Mouse (Mus musculus) ES-Bruce4 (cell line): ENCODE measurements around the gene D6Wsu163e. TPM values are rescaled to one million over a fixed set of nuclear protein-coding genes. Genes with fewer than 3 reads are reported as not detected.

Experiments
- H3K27ac ChIP-seq: 2 replicates; pipeline ENCODE4 v1.5.1; 2012; ENCODE audit warnings: low read length, inconsistent platforms; ENCODE audit not compliant: insufficient read depth
- H3K27me3 ChIP-seq: 2 replicates; pipeline ENCODE4 v1.6.1; 2012; ENCODE audit warnings: mild to moderate bottlenecking, low read length, inconsistent platforms; ENCODE audit not compliant: control insufficient read depth, poor library complexity, insufficient read depth, severe bottlenecking
- H3K36me3 ChIP-seq: 2 replicates; pipeline ENCODE4 v1.6.1; 2012; ENCODE audit warnings: inconsistent platforms, mild to moderate bottlenecking, low read length, moderate library complexity; ENCODE audit not compliant: control insufficient read depth, poor library complexity, insufficient read depth, severe bottlenecking
- H3K4me1 ChIP-seq: one replicate; pipeline ENCODE4 v1.8.1; 2011; ENCODE audit warnings: low read length; ENCODE audit not compliant: control insufficient read depth, insufficient read depth
- H3K4me3 ChIP-seq: 2 replicates; pipeline ENCODE4 v1.5.1; 2011; ENCODE audit warnings: low read depth, mild to moderate bottlenecking, low read length
- H3K9ac ChIP-seq: 2 replicates; pipeline ENCODE4 v1.6.1; 2012; ENCODE audit warnings: low read depth, mild to moderate bottlenecking, inconsistent platforms; ENCODE audit not compliant: poor library complexity, severe bottlenecking
- H3K9me3 ChIP-seq: replicated peaks from 2 replicates; pipeline ENCODE4 v1.6.1; 2012; ENCODE audit warnings: mild to moderate bottlenecking, low read length, inconsistent platforms; ENCODE audit not compliant: control insufficient read depth, poor library complexity, insufficient read depth, severe bottlenecking
- CTCF ChIP-seq: IDR thresholded peaks from one replicate; pipeline ENCODE4 v1.8.1; 2011; ENCODE audit warnings: low read depth, low read length
- EP300 ChIP-seq: IDR thresholded peaks from 2 replicates; pipeline ENCODE4 v1.6.1; 2011; ENCODE audit warnings: low read depth, low read length; ENCODE audit not compliant: insufficient read depth
- POLR2A ChIP-seq: IDR thresholded peaks from one replicate; pipeline ENCODE4 v1.8.1; 2011; ENCODE audit warnings: low read length; ENCODE audit not compliant: insufficient read depth
- polyA plus RNA-seq: library from polyadenylated mRNA; stranded (reverse); fragments of >200 nt; gene quantifications from 2 replicates; pipeline ENCODE4 v1.2.4, GENCODE M21; 2011; ENCODE audit warnings: low read depth; ENCODE audit not compliant: missing spikeins, insufficient read depth, insufficient read length

Gene D6Wsu163e
- polyA plus RNA-seq, 1 experiment = 21.0 TPM

GRCm38 (mm10) chr6:126961371-126962018 is 21.7 kb downstream of the D6Wsu163e start:
- Histone ChIP-seq H3K9me3 (no peaks in the 10 kb centered on the region), H3K27me3 (no peaks in the 10 kb centered on the region), H3K27ac (no peak overlapping the region), H3K4me3 (no peak overlapping the region), H3K9ac (no peak overlapping the region), H3K36me3 (no peaks in the 10 kb centered on the region), H3K4me1 (no peaks in the 10 kb centered on the region)
- no peak for TF ChIP-seq POLR2A
- no peak for TF ChIP-seq EP300
- TF ChIP-seq CTCF = no peak

- TF ChIP-seq EP300 (no peak), CTCF (no peak), POLR2A (no peak)
- Histone ChIP-seq H3K9me3 (no peaks in the 10 kb centered on the region), H3K27me3 (no peaks in the 10 kb centered on the region), H3K9ac (no peak overlapping the region), H3K4me1 (no peaks in the 10 kb centered on the region), H3K36me3 (no peaks in the 10 kb centered on the region), H3K27ac (no peak overlapping the region), H3K4me3 (no peak overlapping the region)
Observed at GRCm38 (mm10) chr6:126962709-126963108, 22.9 kb downstream of the D6Wsu163e start.

GRCm38 (mm10) chr6:126963426-126963825 is 23.7 kb downstream of the D6Wsu163e start:
- no peak overlapping the region for H3K27ac ChIP-seq
- no peak overlapping the region for H3K9ac ChIP-seq
- no peak for TF ChIP-seq EP300
- no peak for TF ChIP-seq POLR2A
- TF ChIP-seq CTCF = no peak

GRCm38 (mm10) chr6:126966241-126967026 is 26.7 kb downstream of the D6Wsu163e start:
- Histone ChIP-seq H3K27ac (no peak overlapping the region), H3K4me3 (no peak overlapping the region), H3K27me3 (no peaks in the 10 kb centered on the region), H3K36me3 (no peaks in the 10 kb centered on the region), H3K9ac (no peak overlapping the region), H3K4me1 (no peaks in the 10 kb centered on the region), H3K9me3 (no peaks in the 10 kb centered on the region)
- TF ChIP-seq CTCF (no peak), EP300 (no peak), POLR2A (no peak)

More at GRCm38 (mm10) chr6:126963426-126963825, 23.7 kb downstream of the D6Wsu163e start:
- no peak overlapping the region for H3K4me3 ChIP-seq
- no peaks in the 10 kb centered on the region for H3K4me1 ChIP-seq
- no peaks in the 10 kb centered on the region for H3K9me3 ChIP-seq
- no peaks in the 10 kb centered on the region for H3K27me3 ChIP-seq
- no peaks in the 10 kb centered on the region for H3K36me3 ChIP-seq

GRCm38 (mm10) chr6:126981539-126982234 is 41.9 kb downstream of the D6Wsu163e start:
- no peaks in the 10 kb centered on the region for H3K27me3 ChIP-seq
- no peaks in the 10 kb centered on the region for H3K9me3 ChIP-seq
- H3K9ac ChIP-seq = no peak overlapping the region
- no peaks in the 10 kb centered on the region for H3K36me3 ChIP-seq
- H3K4me1 ChIP-seq = no peaks in the 10 kb centered on the region
- H3K4me3 ChIP-seq = no peak overlapping the region
- no peak for TF ChIP-seq CTCF
- TF ChIP-seq POLR2A = no peak
- no peak for TF ChIP-seq EP300
- H3K27ac ChIP-seq = no peak overlapping the region

- Histone ChIP-seq H3K4me3 (no peak overlapping the region), H3K36me3 (no peaks in the 10 kb centered on the region), H3K4me1 (no peaks in the 10 kb centered on the region), H3K9ac (no peak overlapping the region), H3K27ac (no peak overlapping the region), H3K9me3 (no peaks in the 10 kb centered on the region), H3K27me3 (no peaks in the 10 kb centered on the region)
- TF ChIP-seq CTCF (no peak), EP300 (no peak), POLR2A (no peak)
Observed at GRCm38 (mm10) chr6:126993676-126994075, 53.9 kb downstream of the D6Wsu163e start.
